Mouse (Mus musculus) spleen, adult 2 months (tissue): Measurements from ENCODE around the gene Stard5.

Experiments used
- CTCF ChIP-seq: fragments of 200-500 bp; IDR thresholded peaks from 2 replicates; pipeline ENCODE4 v1.5.1; 2011; ENCODE audit warnings: mild to moderate bottlenecking, inconsistent platforms; ENCODE audit not compliant: insufficient read depth, insufficient read length, insufficient replicate concordance; ENCODE audit errors: extremely low read depth
- POLR2A ChIP-seq: fragments of 200-500 bp; IDR thresholded peaks from 2 replicates; pipeline ENCODE4 v1.6.1; 2011; ENCODE audit warnings: low read depth, low read length, inconsistent platforms

- TF ChIP-seq CTCF (no peak), POLR2A (no peak)
These were observed 509 bp upstream of the Stard5 start for GRCm38 (mm10) chr7:83631073-83631827.
